In the genomic region with DNA sequence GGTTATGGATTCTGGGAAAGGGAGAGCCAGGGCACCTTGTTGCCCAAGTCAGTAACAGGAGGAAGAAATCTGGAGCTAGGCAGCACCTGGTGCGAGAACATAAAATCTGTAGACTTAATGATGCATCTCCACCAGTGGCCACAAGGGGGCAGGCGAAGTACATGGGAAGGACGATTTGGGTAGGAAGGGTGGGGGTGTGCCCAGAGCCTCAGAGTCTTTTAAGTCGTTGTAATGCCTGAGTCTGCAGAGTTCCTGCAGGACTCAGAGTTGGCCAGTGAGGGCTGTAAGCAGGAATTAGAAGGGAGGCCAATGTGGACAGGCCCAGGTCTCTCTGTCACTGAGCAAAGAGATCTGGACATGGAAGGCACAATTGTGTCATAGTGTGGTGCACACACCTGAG, we compare ENCODE assay signal across 9 mouse cellular contexts. TPM values are rescaled to one million over a fixed set of nuclear protein-coding genes. Genes with fewer than 3 reads are reported as not detected.
DNase-seq lines count a peak whose midpoint lies in the region; ATAC-seq and TF ChIP-seq lines count a peak whose summit lies in the region.
"Had no signal": no experiment of that assay in that cellular context is flagged by ENCODE, and none has a peak within 500 bp of the region (broad histone marks: within the 10 kb centered on the region; RNA-seq: fewer than 3 reads in every experiment).

No protein-coding gene starts in this region.

- TF ChIP-seq POLR2A in cerebellum, adult 2 months (IDR thresholded peaks at IDR 0.05; ENCODE audit: borderline replicate concordance, insufficient read depth, low read length), result no peak

- no peak overlapping the region for H3K27ac ChIP-seq in cerebellum, adult 2 months (ENCODE audit: insufficient read depth, low read length)
- no peak overlapping the region for H3K27ac ChIP-seq in hindbrain, embryonic 16.5 days (ENCODE audit: low read depth, low read length)
- no peak overlapping the region for H3K27ac ChIP-seq in midbrain, embryonic 11.5 days (ENCODE audit: low read depth, low read length)

- peak; percentile 90 for DNase-seq in R1 (ENCODE audit: low read depth, low spot score)
- DNase-seq in cerebellum, adult 2 months, result peak; percentile 82 to 92
- DNase-seq in layer of hippocampus, postnatal 36 days, result peak; percentile 84
- DNase-seq in midbrain, embryonic 11.5 days (ENCODE audit: low spot score, missing footprints), result peak; percentile 99
- DNase-seq in right cerebral cortex, postnatal 36 days (ENCODE audit: low spot score in 2 of 2), result peak; percentile 78 to 79
- DNase-seq in urinary bladder, postnatal 4 days (ENCODE audit: low spot score in 2 of 2), result peak; percentile 79 to 93

- H3K9me3 ChIP-seq in hindbrain, embryonic 16.5 days (ENCODE audit: control insufficient read depth, low read length), result no peaks in the 10 kb centered on the region
- no peaks in the 10 kb centered on the region for H3K9me3 ChIP-seq in midbrain, embryonic 11.5 days (ENCODE audit: control insufficient read depth, low read length)
- H3K9me3 ChIP-seq: megakaryocyte, embryonic 14.5 days had no signal

- peak; percentile 99 for TF ChIP-seq CTCF in cerebellum, adult 2 months (IDR thresholded peaks at IDR 0.05; ENCODE audit: borderline replicate concordance, insufficient read depth, low read depth, low read length)

- H3K9ac ChIP-seq in hindbrain, embryonic 16.5 days (ENCODE audit: low read depth, low read length), result no peak overlapping the region; the same call in 1 of the 2 replicates
- no peak overlapping the region for H3K9ac ChIP-seq in midbrain, embryonic 11.5 days (ENCODE audit: low read length)

- ATAC-seq in frontal cortex, adult (ENCODE audit: low TSS enrichment), result 0 out of 2 replicates have a peak, but pooled peaks have one; percentile 20
- ATAC-seq in hindbrain, embryonic 16.5 days, result peak; percentile 60
- ATAC-seq in midbrain, embryonic 11.5 days (ENCODE audit: low FRiP score), result peak; percentile 72

- H3K36me3 ChIP-seq in hindbrain, embryonic 16.5 days (ENCODE audit: control insufficient read depth, insufficient read depth, low read length), result peaks cover 5% of the 10 kb centered on the region; the same call in 1 of the 2 replicates
- H3K36me3 ChIP-seq in midbrain, embryonic 11.5 days (ENCODE audit: control insufficient read depth, insufficient read depth, low read length), result no peaks in the 10 kb centered on the region

- H3K27me3 ChIP-seq in cerebellum, adult 2 months (ENCODE audit: control insufficient read depth, insufficient read depth, low read length), result no peaks in the 10 kb centered on the region
- no peaks in the 10 kb centered on the region for H3K27me3 ChIP-seq in hindbrain, embryonic 16.5 days (replicated peaks; ENCODE audit: control insufficient read depth, insufficient read depth, low read length)
- peaks cover 6% of the 10 kb centered on the region for H3K27me3 ChIP-seq in midbrain, embryonic 11.5 days (ENCODE audit: control insufficient read depth, insufficient read depth, low read length)

- H3K4me2 ChIP-seq in hindbrain, embryonic 16.5 days (ENCODE audit: low read length), result no peak overlapping the region
- no peak overlapping the region for H3K4me2 ChIP-seq in midbrain, embryonic 11.5 days

- H3K4me1 ChIP-seq in cerebellum, adult 2 months (ENCODE audit: control insufficient read depth, insufficient read depth, low read length), result peaks cover 23% of the 10 kb centered on the region
- H3K4me1 ChIP-seq in hindbrain, embryonic 16.5 days (ENCODE audit: control insufficient read depth, insufficient read depth, low read depth, low read length), result peaks cover 4% of the 10 kb centered on the region
- no peaks in the 10 kb centered on the region for H3K4me1 ChIP-seq in midbrain, embryonic 11.5 days (ENCODE audit: control insufficient read depth, insufficient read depth, low read length)
- H3K4me1 ChIP-seq: megakaryocyte, embryonic 14.5 days had no signal

- no peak overlapping the region for H3K4me3 ChIP-seq in cerebellum, adult 2 months (replicated peaks; ENCODE audit: insufficient read depth, low read depth, low read length)
- no peak overlapping the region for H3K4me3 ChIP-seq in hindbrain, embryonic 16.5 days (ENCODE audit: low read length)
- no peak overlapping the region for H3K4me3 ChIP-seq in midbrain, embryonic 11.5 days (ENCODE audit: low read depth, low read length)
- H3K4me3 ChIP-seq: megakaryocyte, embryonic 14.5 days had no signal

- 2% methylated on average over 4 of the region's 4 CpGs for WGBS in cerebellum, adult 2 months
- 2% methylated on average over 4 of the region's 4 CpGs for WGBS in hindbrain, embryonic 16.5 days
- WGBS in midbrain, embryonic 11.5 days, result 1% methylated on average over 4 of the region's 4 CpGs

RNA-seq across cellular contexts. Expression of gene Slc22a12, which starts 53.8 kb away (rescaled TPM):
- 0.15 and 0.24 TPM in 2 replicates for polyA plus RNA-seq in cerebellum, adult 2 months (2012; rRNA removed)
- 0.14 TPM in 1 of 2 replicates, not detected in the other for polyA plus RNA-seq in hindbrain, embryonic 16.5 days (2015; fragmentation: Nextera tagmentation; extraction: Ambion mirVana)
- total RNA-seq in layer of hippocampus, postnatal 36 days (2021), result under 1 TPM; 0.40 to 0.71 TPM
- polyA plus RNA-seq in midbrain, embryonic 11.5 days (2014; fragmentation: Nextera tagmentation; extraction: Ambion mirVana), result not detected in 2 replicates

Comparison
In these comparisons a context has a peak if more than half of its experiments do, and no peak if none do; other contexts are left out.
1. ATAC-seq: peak in every context shown above with its lines; median percentile 72 in midbrain, embryonic 11.5 days; 60 in hindbrain, embryonic 16.5 days; 20 in frontal cortex, adult.